Mouse (Mus musculus): ENCODE data around the gene Dbn1.
"Not testable (repeated sequence)": the region's sequence is repeated elsewhere in the genome, so short reads cannot be mapped to it uniquely, and the experiment has no call there.

Gene Dbn1

DNA sequence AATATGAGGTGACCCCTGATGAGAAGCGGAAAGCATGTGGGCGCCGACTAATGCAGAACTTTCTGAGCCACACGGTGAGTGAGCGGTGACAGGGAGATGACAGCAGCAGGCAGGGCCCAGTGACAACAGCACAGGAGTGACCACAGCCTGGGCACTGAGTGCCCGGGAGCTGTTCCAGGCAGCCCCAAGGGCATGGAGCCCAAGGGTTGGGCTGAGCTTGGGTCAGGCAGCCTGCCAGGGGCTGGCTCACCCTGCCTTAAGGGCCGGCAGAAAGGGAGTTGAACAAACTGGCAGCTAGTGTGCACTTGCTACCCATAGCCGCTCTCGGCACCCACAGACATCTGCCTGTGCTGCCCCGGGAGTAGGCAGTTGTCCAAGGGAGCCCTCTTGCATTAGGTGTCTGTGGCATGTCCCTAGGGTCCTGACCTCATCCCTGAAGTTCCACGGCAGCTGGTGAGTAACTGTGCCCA is 37.4 kb downstream of the Dbn1 start:
- no peak for DNase-seq (ENCODE audit: low read depth, low spot score)

DNA sequence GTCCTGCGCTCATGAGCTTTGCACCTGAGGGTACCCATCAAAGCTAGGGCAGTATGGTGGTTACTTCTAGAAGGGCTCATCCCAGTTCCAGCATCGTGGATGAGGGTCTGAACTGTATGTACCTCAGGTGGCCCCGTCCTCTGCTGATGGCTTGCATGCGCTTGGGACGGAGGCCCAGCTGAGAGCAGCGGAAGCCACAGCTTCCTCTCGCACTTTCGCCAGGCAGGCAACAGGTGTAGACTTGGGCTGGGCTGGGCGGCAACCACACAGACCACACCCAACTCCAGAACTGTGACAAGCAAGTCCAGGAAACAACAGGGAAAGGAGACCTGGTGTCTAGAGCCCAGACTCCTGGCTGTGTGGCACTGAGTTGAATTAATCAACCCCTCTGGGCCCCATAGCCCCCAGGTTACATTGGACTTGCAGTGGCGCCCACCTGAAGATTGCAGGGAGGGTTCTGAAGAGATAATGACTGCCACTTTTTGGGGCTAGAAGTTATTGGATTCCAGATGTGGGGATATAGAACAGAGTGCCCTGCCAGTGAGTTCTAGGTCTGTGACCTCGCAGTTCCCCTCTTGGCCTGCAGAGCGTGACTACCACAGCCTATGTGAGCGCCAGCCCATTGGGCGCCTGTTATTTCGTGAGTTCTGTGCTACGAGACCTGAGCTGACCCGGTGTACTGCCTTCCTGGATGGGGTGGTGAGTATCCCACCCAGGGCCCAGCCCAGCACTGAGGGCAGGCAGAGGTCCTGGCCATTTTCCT is 38.1 kb downstream of the Dbn1 start:
- peak; percentile 65 for DNase-seq (ENCODE audit: low read depth, low spot score)

DNA sequence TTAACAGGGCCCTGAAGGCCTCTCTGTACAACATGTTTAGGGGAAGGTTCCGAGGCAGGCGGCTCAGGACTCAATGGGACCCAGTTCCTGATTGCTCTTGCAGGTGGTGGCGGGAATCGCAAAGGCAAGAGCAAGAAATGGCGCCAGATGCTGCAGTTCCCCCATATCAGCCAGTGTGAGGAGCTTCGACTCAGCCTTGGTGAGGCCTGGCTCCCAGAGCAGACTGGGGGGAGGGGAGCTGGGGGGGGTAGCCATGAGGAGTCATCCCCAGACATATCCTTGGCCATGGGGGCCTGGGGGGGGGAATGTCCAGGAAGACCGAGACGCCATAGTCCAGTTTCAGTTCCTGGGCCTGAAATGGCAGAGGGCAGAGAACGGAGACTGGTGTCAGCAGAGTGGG is 38.7 kb downstream of the Dbn1 start:
- DNase-seq (ENCODE audit: low read depth, low spot score) = peak; percentile 41

DNA sequence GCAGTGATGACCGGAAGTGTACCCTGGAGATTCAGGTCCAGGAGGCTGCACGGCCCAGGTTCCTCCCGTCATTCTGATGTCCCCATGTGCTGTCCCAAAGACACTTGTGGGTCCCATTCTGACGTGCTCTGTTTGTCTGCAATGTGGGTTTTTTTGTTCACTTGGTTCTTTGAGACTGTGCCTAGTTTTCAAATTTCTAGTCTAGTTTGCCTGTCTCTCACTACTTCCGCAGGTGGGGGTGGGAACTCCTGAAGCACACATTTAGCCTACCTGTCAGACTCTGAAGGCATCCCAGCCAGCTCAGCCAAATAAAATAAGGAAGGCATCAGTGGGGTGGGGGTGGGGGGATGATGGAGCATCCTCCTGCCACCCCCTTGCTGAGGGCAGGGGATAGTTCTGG is 39.8 kb downstream of the Dbn1 start:
- DNase-seq (ENCODE audit: low read depth, low spot score) = peak; percentile 50

GRCm38 (mm10) chr13:55447543-55447943 is 40.4 kb downstream of the Dbn1 start:
- peak; percentile 74 for DNase-seq (ENCODE audit: low read depth, low spot score)

DNA sequence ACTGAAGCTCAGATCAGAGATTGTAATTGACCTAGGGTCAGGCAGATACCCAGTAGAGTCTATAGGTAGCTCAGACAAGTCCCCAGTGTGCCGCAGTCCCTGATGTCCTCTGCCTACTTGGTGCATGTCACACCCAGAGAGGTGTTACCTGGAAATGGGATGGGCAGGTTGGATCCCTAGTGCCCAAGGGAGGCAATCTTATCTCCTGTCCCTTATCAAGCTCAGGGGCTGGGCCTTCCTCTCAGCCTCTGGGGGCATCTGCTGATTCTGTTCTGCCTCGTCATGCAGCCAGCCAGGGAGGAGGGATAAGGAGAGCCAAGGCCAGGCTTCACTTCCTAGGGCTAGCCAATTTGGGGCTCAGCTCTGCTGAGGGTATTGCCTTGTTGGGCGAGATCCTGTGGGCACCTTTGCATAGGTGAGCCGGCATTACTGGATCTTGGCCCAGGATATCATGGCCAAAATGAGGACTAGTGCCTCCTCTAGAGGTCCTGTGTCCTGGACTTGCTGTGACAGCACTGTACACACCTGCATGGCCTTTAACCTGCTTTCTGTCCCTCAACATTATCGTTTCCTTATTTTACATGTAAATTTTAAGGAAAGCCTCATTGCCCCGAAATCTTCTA is 41.3 kb downstream of the Dbn1 start:
- DNase-seq (ENCODE audit: low read depth, low spot score) = no peak

GRCm38 (mm10) chr13:55445361-55446091 is 42.4 kb downstream of the Dbn1 start:
- DNase-seq (ENCODE audit: low read depth, low spot score) = no peak

GRCm38 (mm10) chr13:55444937-55445315 is 43.0 kb downstream of the Dbn1 start, which contains the start of gene Grk6:
Gene Grk6, plus strand, starts transcription at chr13:55445072.
- DNase-seq (ENCODE audit: low read depth, low spot score) = peak; percentile 99

GRCm38 (mm10) chr13:55444286-55444936 is 43.5 kb downstream of the Dbn1 start:
- peak; percentile 89 for DNase-seq (ENCODE audit: low read depth, low spot score)

DNA sequence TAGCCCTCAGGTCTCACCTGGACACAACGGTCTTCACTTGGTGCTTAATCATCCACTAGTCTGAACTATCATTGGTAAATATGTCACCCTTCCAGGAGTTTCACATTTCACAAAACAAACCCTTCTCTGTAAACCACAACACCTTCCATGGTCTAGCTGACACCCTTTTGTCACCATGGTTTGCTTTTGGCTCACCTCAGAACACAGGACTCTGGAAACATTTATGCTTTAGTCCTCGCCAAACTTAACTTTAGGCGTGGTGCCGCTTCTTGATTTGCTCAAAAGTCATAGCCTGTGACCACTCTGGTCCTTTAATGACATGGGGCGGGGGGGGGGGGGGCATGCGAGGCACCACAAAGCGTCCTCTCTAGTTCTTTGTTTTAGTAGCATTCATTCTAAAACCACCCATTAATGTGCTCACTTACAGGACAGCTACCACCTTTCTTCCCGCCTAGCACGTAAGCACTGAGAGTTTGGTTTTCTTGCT is 44.1 kb downstream of the Dbn1 start:
- peak; percentile 88 for DNase-seq (ENCODE audit: low read depth, low spot score)

GRCm38 (mm10) chr13:55437111-55437629 is 50.7 kb downstream of the Dbn1 start:
- DNase-seq (ENCODE audit: low read depth, low spot score) = not testable (repeated sequence)

DNA sequence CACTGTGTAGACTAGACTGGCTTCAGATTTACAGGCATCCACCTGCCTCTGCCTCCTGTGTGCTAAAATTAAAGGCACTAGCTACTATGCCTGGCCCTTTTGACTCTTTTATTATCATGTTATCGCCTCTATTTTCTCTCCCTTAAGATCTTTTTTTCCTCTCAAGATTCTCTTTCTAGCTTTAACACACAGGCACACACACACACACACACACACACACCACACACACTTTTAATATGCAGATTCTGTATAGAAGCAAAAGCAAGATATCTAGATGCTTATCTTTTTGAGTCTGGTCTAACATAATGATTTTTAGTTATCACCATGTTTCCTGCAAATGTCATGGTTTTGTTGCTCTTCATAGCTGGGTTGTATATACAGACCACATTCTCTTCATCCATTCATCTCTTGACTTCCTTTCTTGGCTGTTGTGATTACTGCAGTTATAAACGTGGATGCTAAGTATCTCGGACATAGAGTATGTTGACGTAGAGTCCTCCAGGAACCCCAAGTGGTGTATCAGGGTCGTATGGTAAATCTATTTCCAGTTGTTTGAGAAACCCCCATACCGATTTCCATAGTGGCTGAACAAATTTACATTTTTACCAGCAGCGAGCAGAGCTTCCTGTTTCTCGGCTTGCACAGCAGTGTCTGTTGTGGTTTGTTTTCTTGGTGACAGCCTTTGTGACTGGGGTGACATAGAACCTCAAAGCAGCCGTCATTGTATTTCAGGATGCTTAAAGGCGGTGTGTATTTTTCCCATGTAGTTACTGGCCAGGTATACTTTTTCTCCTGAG is 55.8 kb downstream of the Dbn1 start:
- peak; percentile 86 for DNase-seq (ENCODE audit: low read depth, low spot score)

- DNase-seq (ENCODE audit: low read depth, low spot score) = no peak
Observed at GRCm38 (mm10) chr13:55430566-55430965, 57.3 kb downstream of the Dbn1 start.

- DNase-seq (ENCODE audit: low read depth, low spot score) = no peak
Observed at GRCm38 (mm10) chr13:55429226-55429888, 58.6 kb downstream of the Dbn1 start.

- no peak for DNase-seq (ENCODE audit: low read depth, low spot score)
Observed at GRCm38 (mm10) chr13:55426613-55427012, 61.3 kb downstream of the Dbn1 start, which contains the start of gene F12. Gene F12, minus strand, starts transcription at chr13:55426793.

Measured in CD4-positive, CD25-positive, alpha-beta regulatory T cell, adult 2 months (primary cell).